Mouse (Mus musculus): ENCODE measurements around the gene Cep152. TPM values are rescaled to one million over a fixed set of nuclear protein-coding genes. Genes with fewer than 3 reads are reported as not detected.

The Cep152 gene
- polyA plus RNA-seq, 1 experiment from 2014 or later, result 2.4 TPM

GRCm38 (mm10) chr2:125540579-125540978, 84.3 kb downstream of the Cep152 start:
- no peaks in the 10 kb centered on the region for H3K36me3 ChIP-seq (ENCODE audit: insufficient read depth, low read length)
- 49% methylated on average over 7 of the region's 7 CpGs for WGBS
- DNase-seq (ENCODE audit: low spot score), result peak; percentile 39
- H3K4me2 ChIP-seq (ENCODE audit: low read length), result no peak overlapping the region
- H3K4me3 ChIP-seq (replicated peaks; ENCODE audit: low read depth, low read length), result no peak overlapping the region
- ATAC-seq (replicated peaks; ENCODE audit: low FRiP score, low read depth), result no peak
- H3K9me3 ChIP-seq (replicated peaks; ENCODE audit: low read length), result no peaks in the 10 kb centered on the region
- H3K9ac ChIP-seq (ENCODE audit: low read depth, low read length), result no peak overlapping the region
- TF ChIP-seq CTCF (IDR thresholded peaks at IDR 0.05; ENCODE audit: low read depth), result no peak
- H3K27ac ChIP-seq, result no peak overlapping the region
- no peaks in the 10 kb centered on the region for H3K27me3 ChIP-seq (ENCODE audit: insufficient read depth, low read length)
- H3K4me1 ChIP-seq (replicated peaks; ENCODE audit: insufficient read depth, low read length), result no peaks in the 10 kb centered on the region

GRCm38 (mm10) chr2:125539640-125540039, 85.3 kb downstream of the Cep152 start:
- ATAC-seq (replicated peaks; ENCODE audit: low FRiP score, low read depth), result no peak
- WGBS, result 77% methylated on average over 3 of the region's 3 CpGs
- no peaks in the 10 kb centered on the region for H3K36me3 ChIP-seq (ENCODE audit: insufficient read depth, low read length)
- no peak overlapping the region for H3K4me2 ChIP-seq (ENCODE audit: low read length)
- H3K27me3 ChIP-seq (ENCODE audit: insufficient read depth, low read length), result no peaks in the 10 kb centered on the region
- no peak overlapping the region for H3K9ac ChIP-seq (ENCODE audit: low read depth, low read length)
- H3K9me3 ChIP-seq (replicated peaks; ENCODE audit: low read length), result no peaks in the 10 kb centered on the region
- no peak for TF ChIP-seq CTCF (IDR thresholded peaks at IDR 0.05; ENCODE audit: low read depth)
- no peak for DNase-seq (ENCODE audit: low spot score)
- H3K4me3 ChIP-seq (replicated peaks; ENCODE audit: low read depth, low read length), result no peak overlapping the region
- H3K27ac ChIP-seq, result no peak overlapping the region
- no peaks in the 10 kb centered on the region for H3K4me1 ChIP-seq (replicated peaks; ENCODE audit: insufficient read depth, low read length)

GRCm38 (mm10) chr2:125530665-125531064, 94.2 kb downstream of the Cep152 start:
- DNase-seq (ENCODE audit: low spot score) (no peak), ATAC-seq (replicated peaks; ENCODE audit: low FRiP score, low read depth) (no peak; the same call in 1 of the 2 replicates)
- no peak overlapping the region for H3K27ac ChIP-seq
- H3K9me3 ChIP-seq (replicated peaks; ENCODE audit: low read length), result no peaks in the 10 kb centered on the region
- no peaks in the 10 kb centered on the region for H3K36me3 ChIP-seq (ENCODE audit: insufficient read depth, low read length)
- no peaks in the 10 kb centered on the region for H3K27me3 ChIP-seq (ENCODE audit: insufficient read depth, low read length)
- H3K4me1 ChIP-seq (replicated peaks; ENCODE audit: insufficient read depth, low read length), result no peaks in the 10 kb centered on the region
- 78% methylated on average over 6 of the region's 6 CpGs for WGBS
- no peak overlapping the region for H3K9ac ChIP-seq (ENCODE audit: low read depth, low read length)
- no peak for TF ChIP-seq CTCF (IDR thresholded peaks at IDR 0.05; ENCODE audit: low read depth)
- no peak overlapping the region for H3K4me3 ChIP-seq (replicated peaks; ENCODE audit: low read depth, low read length)
- H3K4me2 ChIP-seq (ENCODE audit: low read length), result no peak overlapping the region

GRCm38 (mm10) chr2:125526566-125526965, 98.3 kb downstream of the Cep152 start:
- H3K27ac ChIP-seq, result no peak overlapping the region
- H3K4me1 ChIP-seq (replicated peaks; ENCODE audit: insufficient read depth, low read length), result no peaks in the 10 kb centered on the region
- DNase-seq (ENCODE audit: low spot score) (no peak), ATAC-seq (replicated peaks; ENCODE audit: low FRiP score, low read depth) (no peak)
- no peak overlapping the region for H3K9ac ChIP-seq (ENCODE audit: low read depth, low read length)
- WGBS, result 81% methylated on average over 5 of the region's 5 CpGs
- no peak overlapping the region for H3K4me2 ChIP-seq (ENCODE audit: low read length)
- H3K9me3 ChIP-seq (replicated peaks; ENCODE audit: low read length), result no peaks in the 10 kb centered on the region
- TF ChIP-seq CTCF (IDR thresholded peaks at IDR 0.05; ENCODE audit: low read depth), result no peak
- no peaks in the 10 kb centered on the region for H3K27me3 ChIP-seq (ENCODE audit: insufficient read depth, low read length)
- no peak overlapping the region for H3K4me3 ChIP-seq (replicated peaks; ENCODE audit: low read depth, low read length)
- no peaks in the 10 kb centered on the region for H3K36me3 ChIP-seq (ENCODE audit: insufficient read depth, low read length)

- Histone ChIP-seq H3K4me3 (replicated peaks; ENCODE audit: low read depth, low read length) (no peak overlapping the region), H3K9me3 (replicated peaks; ENCODE audit: low read length) (no peaks in the 10 kb centered on the region), H3K9ac (ENCODE audit: low read depth, low read length) (no peak overlapping the region), H3K4me2 (ENCODE audit: low read length) (no peak overlapping the region), H3K27ac (no peak overlapping the region), H3K4me1 (replicated peaks; ENCODE audit: insufficient read depth, low read length) (no peaks in the 10 kb centered on the region), H3K27me3 (ENCODE audit: insufficient read depth, low read length) (no peaks in the 10 kb centered on the region), H3K36me3 (ENCODE audit: insufficient read depth, low read length) (no peaks in the 10 kb centered on the region)
- DNase-seq (ENCODE audit: low spot score) (no peak), ATAC-seq (replicated peaks; ENCODE audit: low FRiP score, low read depth) (no peak)
- WGBS, result 75% methylated on average over 2 of the region's 2 CpGs
- no peak for TF ChIP-seq CTCF (IDR thresholded peaks at IDR 0.05; ENCODE audit: low read depth)
These were observed 99.4 kb downstream of the Cep152 start for GRCm38 (mm10) chr2:125525484-125525883.

- Histone ChIP-seq H3K4me2 (ENCODE audit: low read length) (no peak overlapping the region), H3K9me3 (replicated peaks; ENCODE audit: low read length) (no peaks in the 10 kb centered on the region), H3K36me3 (ENCODE audit: insufficient read depth, low read length) (no peaks in the 10 kb centered on the region), H3K27me3 (ENCODE audit: insufficient read depth, low read length) (no peaks in the 10 kb centered on the region), H3K4me1 (replicated peaks; ENCODE audit: insufficient read depth, low read length) (no peaks in the 10 kb centered on the region), H3K4me3 (replicated peaks; ENCODE audit: low read depth, low read length) (no peak overlapping the region), H3K9ac (ENCODE audit: low read depth, low read length) (no peak overlapping the region), H3K27ac (peak overlapping the region; percentile 50; the same call in 1 of the 2 replicates)
- TF ChIP-seq CTCF (IDR thresholded peaks at IDR 0.05; ENCODE audit: low read depth), result no peak
- DNase-seq (ENCODE audit: low spot score) (peak; percentile 84), ATAC-seq (replicated peaks; ENCODE audit: low FRiP score, low read depth) (peak; percentile 73)
- WGBS, result 8% methylated on average over 4 of the region's 4 CpGs
These were observed 108.3 kb downstream of the Cep152 start for GRCm38 (mm10) chr2:125516594-125516993.

All from kidney, postnatal 0 days (tissue).